Mouse (Mus musculus): ENCODE measurements around the gene Cdk14. TPM values are rescaled to one million over a fixed set of nuclear protein-coding genes. Genes with fewer than 3 reads are reported as not detected.
"Not testable (repeated sequence)": the region's sequence is repeated elsewhere in the genome, so short reads cannot be mapped to it uniquely, and the experiment has no call there.

Cdk14 gene
- polyA plus RNA-seq, 1 experiment from 2014 or later: 37.8 TPM

DNA sequence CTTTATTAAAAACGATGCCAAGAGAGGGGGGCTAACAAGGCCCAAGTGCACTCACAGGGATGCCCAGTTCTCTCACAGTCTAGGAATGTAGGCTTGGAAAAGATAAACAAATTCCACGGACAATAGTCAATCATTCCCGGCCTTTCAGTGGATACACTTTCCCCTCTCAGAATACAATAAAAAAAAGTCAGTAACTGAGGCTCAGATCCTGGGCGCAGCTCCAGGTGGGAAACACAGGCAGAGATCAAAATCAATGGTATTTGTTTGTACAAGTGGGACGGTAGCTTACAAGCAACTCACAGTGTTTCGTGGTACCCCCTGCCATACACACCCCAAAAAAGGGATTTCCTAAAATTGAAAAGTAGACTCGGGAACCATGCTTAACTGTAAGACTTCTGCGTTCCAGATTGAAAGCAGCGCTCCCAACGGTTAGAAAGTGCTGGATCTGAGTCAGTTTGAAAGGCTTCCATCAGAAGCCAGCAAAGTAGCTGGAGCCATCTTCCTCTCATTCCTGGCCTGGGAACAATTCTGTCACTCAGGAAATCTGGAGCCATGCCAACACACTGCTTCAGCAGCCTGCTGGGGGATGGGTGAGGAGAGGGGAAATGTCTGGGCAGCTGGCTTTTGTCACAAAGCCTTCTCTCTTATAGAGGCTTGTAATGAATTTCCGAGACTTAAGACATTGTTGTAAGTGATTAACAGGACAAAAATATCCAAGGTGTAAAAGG is 77.5 kb downstream of the Cdk14 start:
- H3K27ac ChIP-seq (ENCODE audit: low read depth): peak overlapping the region; percentile 89
- H3K4me1 ChIP-seq (ENCODE audit: insufficient read depth): peaks cover 31% of the 10 kb centered on the region
- ATAC-seq (ENCODE audit: insufficient read depth): peak; percentile 89
- H3K36me3 ChIP-seq (ENCODE audit: insufficient read depth): no peaks in the 10 kb centered on the region
- TF ChIP-seq CTCF (IDR thresholded peaks at IDR 0.05; ENCODE audit: low read depth): no peak
- no peak overlapping the region for H3K4me3 ChIP-seq (ENCODE audit: low read depth, low read length)
- H3K9ac ChIP-seq: no peak overlapping the region
- H3K4me2 ChIP-seq: peak overlapping the region; percentile 38
- 8% methylated on average over 11 of the region's 11 CpGs for WGBS
- no peaks in the 10 kb centered on the region for H3K27me3 ChIP-seq (ENCODE audit: insufficient read depth, low read length)
- no peaks in the 10 kb centered on the region for H3K9me3 ChIP-seq (ENCODE audit: low read depth, low read length)
- peak; percentile 99 for DNase-seq

GRCm38 (mm10) chr5:5341611-5342010 is 78.5 kb downstream of the Cdk14 start:
- no peaks in the 10 kb centered on the region for H3K27me3 ChIP-seq (ENCODE audit: insufficient read depth, low read length)
- no peak overlapping the region for H3K4me3 ChIP-seq (ENCODE audit: low read depth, low read length)
- H3K27ac ChIP-seq (ENCODE audit: low read depth): peak overlapping the region; percentile 89
- no peak overlapping the region for H3K4me2 ChIP-seq
- WGBS: 47% methylated on average over 8 of the region's 8 CpGs
- no peak for TF ChIP-seq CTCF (IDR thresholded peaks at IDR 0.05; ENCODE audit: low read depth)
- peaks cover 31% of the 10 kb centered on the region for H3K4me1 ChIP-seq (ENCODE audit: insufficient read depth)
- no peaks in the 10 kb centered on the region for H3K9me3 ChIP-seq (ENCODE audit: low read depth, low read length)
- ATAC-seq (ENCODE audit: insufficient read depth) (no peak), DNase-seq (peak; percentile 30)
- no peak overlapping the region for H3K9ac ChIP-seq
- no peaks in the 10 kb centered on the region for H3K36me3 ChIP-seq (ENCODE audit: insufficient read depth)

- Histone ChIP-seq H3K4me1 (ENCODE audit: insufficient read depth) (no peaks in the 10 kb centered on the region), H3K4me3 (ENCODE audit: low read depth, low read length) (no peak overlapping the region), H3K4me2 (no peak overlapping the region), H3K36me3 (ENCODE audit: insufficient read depth) (no peaks in the 10 kb centered on the region), H3K9me3 (ENCODE audit: low read depth, low read length) (no peaks in the 10 kb centered on the region), H3K27me3 (ENCODE audit: insufficient read depth, low read length) (no peaks in the 10 kb centered on the region), H3K9ac (no peak overlapping the region), H3K27ac (ENCODE audit: low read depth) (no peak overlapping the region)
- no peak for ATAC-seq (ENCODE audit: insufficient read depth)
- WGBS: 87% methylated on average over 8 of the region's 8 CpGs
- no peak for TF ChIP-seq CTCF (IDR thresholded peaks at IDR 0.05; ENCODE audit: low read depth)
- no peak for DNase-seq
Observed at GRCm38 (mm10) chr5:5333916-5334315, 86.2 kb downstream of the Cdk14 start.

GRCm38 (mm10) chr5:5330926-5331460 is 89.1 kb downstream of the Cdk14 start:
- Histone ChIP-seq H3K36me3 (ENCODE audit: insufficient read depth) (no peaks in the 10 kb centered on the region), H3K27me3 (ENCODE audit: insufficient read depth, low read length) (no peaks in the 10 kb centered on the region), H3K9me3 (ENCODE audit: low read depth, low read length) (no peaks in the 10 kb centered on the region), H3K4me1 (ENCODE audit: insufficient read depth) (no peaks in the 10 kb centered on the region), H3K4me2 (no peak overlapping the region), H3K4me3 (ENCODE audit: low read depth, low read length) (no peak overlapping the region), H3K9ac (no peak overlapping the region), H3K27ac (ENCODE audit: low read depth) (no peak overlapping the region)
- ATAC-seq (ENCODE audit: insufficient read depth) (no peak), DNase-seq (no peak)
- 71% methylated on average over 10 of the region's 10 CpGs for WGBS
- TF ChIP-seq CTCF (IDR thresholded peaks at IDR 0.05; ENCODE audit: low read depth): no peak

DNA sequence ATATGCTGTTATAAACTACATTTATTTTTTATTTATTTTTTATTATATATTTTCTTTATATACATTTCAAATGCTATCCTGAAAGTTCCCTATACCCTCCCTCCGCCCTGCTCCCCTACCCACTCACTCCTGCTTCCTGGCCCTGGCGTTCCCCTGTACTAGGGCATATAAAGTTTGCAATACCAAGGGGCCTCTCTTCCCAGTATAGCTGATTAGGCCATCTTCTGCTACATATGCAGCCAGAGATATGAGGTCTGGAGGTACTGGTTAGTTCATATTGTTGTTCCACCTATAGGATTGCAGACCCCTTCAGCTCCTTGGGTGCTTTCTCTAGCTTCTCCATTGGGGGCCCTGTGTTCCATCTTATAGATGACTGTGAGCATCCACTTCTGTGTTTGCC is 91.1 kb downstream of the Cdk14 start:
- not testable (repeated sequence) for H3K4me3 ChIP-seq (ENCODE audit: low read depth, low read length); ATAC-seq (ENCODE audit: insufficient read depth); H3K36me3 ChIP-seq (ENCODE audit: insufficient read depth); H3K4me1 ChIP-seq (ENCODE audit: insufficient read depth); H3K27ac ChIP-seq (ENCODE audit: low read depth); H3K9me3 ChIP-seq (ENCODE audit: low read depth, low read length); H3K9ac ChIP-seq; H3K27me3 ChIP-seq (ENCODE audit: insufficient read depth, low read length); DNase-seq; H3K4me2 ChIP-seq
- 88% methylated on average over 2 of the region's 2 CpGs for WGBS

DNA sequence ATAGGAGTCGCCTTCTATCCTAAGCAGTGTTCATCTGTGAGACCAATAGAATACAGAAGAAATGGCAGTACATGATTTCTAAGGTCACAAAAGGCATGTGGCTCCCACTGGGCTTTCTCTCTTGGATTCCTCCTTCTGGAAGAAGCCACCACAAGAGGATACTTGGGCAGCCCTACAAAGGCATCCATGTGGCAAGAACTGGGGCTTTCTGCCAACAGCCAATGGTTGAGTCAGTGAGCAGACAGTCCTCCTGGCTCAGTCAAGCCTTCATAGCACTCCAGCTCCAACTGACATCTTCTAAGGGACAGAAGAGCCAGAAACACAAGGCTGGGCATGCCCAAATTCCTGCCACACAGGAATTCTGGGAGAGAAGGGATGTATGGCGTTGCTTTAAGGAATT is 93.4 kb downstream of the Cdk14 start:
- no peaks in the 10 kb centered on the region for H3K4me1 ChIP-seq (ENCODE audit: insufficient read depth)
- no peak for TF ChIP-seq CTCF (IDR thresholded peaks at IDR 0.05; ENCODE audit: low read depth)

GRCm38 (mm10) chr5:5322699-5323098 is 97.4 kb downstream of the Cdk14 start:
- Histone ChIP-seq H3K4me2 (no peak overlapping the region), H3K36me3 (ENCODE audit: insufficient read depth) (no peaks in the 10 kb centered on the region), H3K27me3 (ENCODE audit: insufficient read depth, low read length) (no peaks in the 10 kb centered on the region), H3K9me3 (ENCODE audit: low read depth, low read length) (no peaks in the 10 kb centered on the region), H3K27ac (ENCODE audit: low read depth) (no peak overlapping the region), H3K4me3 (ENCODE audit: low read depth, low read length) (no peak overlapping the region), H3K4me1 (ENCODE audit: insufficient read depth) (peaks cover 6% of the 10 kb centered on the region; the same call in 1 of the 2 replicates), H3K9ac (no peak overlapping the region)
- TF ChIP-seq CTCF (IDR thresholded peaks at IDR 0.05; ENCODE audit: low read depth): peak; percentile 34
- WGBS: 80% methylated on average over 8 of the region's 8 CpGs
- ATAC-seq (ENCODE audit: insufficient read depth): no peak
- DNase-seq: no peak

More for the DNA sequence above, 93.4 kb downstream of the Cdk14 start:
- Histone ChIP-seq H3K36me3 (ENCODE audit: insufficient read depth) (no peaks in the 10 kb centered on the region), H3K4me2 (no peak overlapping the region), H3K27ac (ENCODE audit: low read depth) (no peak overlapping the region), H3K27me3 (ENCODE audit: insufficient read depth, low read length) (no peaks in the 10 kb centered on the region), H3K9me3 (ENCODE audit: low read depth, low read length) (no peaks in the 10 kb centered on the region), H3K4me3 (ENCODE audit: low read depth, low read length) (no peak overlapping the region), H3K9ac (no peak overlapping the region)
- 94% methylated on average over 2 of the region's 2 CpGs for WGBS
- DNase-seq: no peak
- ATAC-seq (ENCODE audit: insufficient read depth): no peak
